Mouse (Mus musculus): ENCODE measurements at regions not wholly inside any gene's neighbourhood (a gene's known extent, or its start where the extent isn't known, plus 50 kb on each side); places are given as distances from the start of the nearest gene placed in this dataset.

GRCm38 (mm10) chr16:93071726-93072125 is 245.8 kb upstream of the Runx1 start:
- Histone ChIP-seq H3K9ac (no peak overlapping the region), H3K27me3 (replicated peaks) (peaks cover 42% of the 10 kb centered on the region), H3K9me3 (replicated peaks) (no peaks in the 10 kb centered on the region), H3K4me2 (no peak overlapping the region), H3K36me3 (no peaks in the 10 kb centered on the region), H3K4me1 (no peaks in the 10 kb centered on the region), H3K4me3 (no peak overlapping the region), H3K27ac (0 out of 2 replicates have a peak overlapping the region, but pooled peaks have one; percentile 3)
- 40% methylated on average over 6 of the region's 6 CpGs for WGBS (ENCODE audit: insufficient replicate concordance)
- no peak for ATAC-seq

- no peak for ATAC-seq
- 67% methylated on average over 2 of the region's 2 CpGs for WGBS (ENCODE audit: insufficient replicate concordance)
- peaks cover 17% of the 10 kb centered on the region for H3K4me1 ChIP-seq
Observed at GRCm38 (mm10) chr16:93066821-93067220, 240.9 kb upstream of the Runx1 start.

GRCm38 (mm10) chr16:93061475-93062179 is 235.7 kb upstream of the Runx1 start:
- H3K27me3 ChIP-seq (replicated peaks) = peaks cover 13% of the 10 kb centered on the region
- H3K4me2 ChIP-seq = no peak overlapping the region
- H3K36me3 ChIP-seq = no peaks in the 10 kb centered on the region
- 47% methylated on average over 4 of the region's 4 CpGs for WGBS (ENCODE audit: insufficient replicate concordance)
- ATAC-seq = peak; percentile 81
- no peak overlapping the region for H3K4me3 ChIP-seq
- H3K27ac ChIP-seq = peak overlapping the region; percentile 7; the same call in 1 of the 2 replicates
- H3K9ac ChIP-seq = no peak overlapping the region
- peaks cover 25% of the 10 kb centered on the region for H3K4me1 ChIP-seq
- H3K9me3 ChIP-seq (replicated peaks) = no peaks in the 10 kb centered on the region

More at GRCm38 (mm10) chr16:93066821-93067220, 240.9 kb upstream of the Runx1 start:
- no peak overlapping the region for H3K27ac ChIP-seq
- no peak overlapping the region for H3K4me3 ChIP-seq
- H3K27me3 ChIP-seq (replicated peaks) = peaks cover 32% of the 10 kb centered on the region
- H3K4me2 ChIP-seq = no peak overlapping the region
- no peak overlapping the region for H3K9ac ChIP-seq
- H3K36me3 ChIP-seq = no peaks in the 10 kb centered on the region
- H3K9me3 ChIP-seq (replicated peaks) = no peaks in the 10 kb centered on the region

- ATAC-seq = no peak
- WGBS (ENCODE audit: insufficient replicate concordance) = 63% methylated on average over 3 of the region's 3 CpGs
- H3K9ac ChIP-seq = no peak overlapping the region
- no peaks in the 10 kb centered on the region for H3K36me3 ChIP-seq
- H3K9me3 ChIP-seq (replicated peaks) = no peaks in the 10 kb centered on the region
- no peak overlapping the region for H3K27ac ChIP-seq
- H3K27me3 ChIP-seq (replicated peaks) = no peaks in the 10 kb centered on the region
- no peak overlapping the region for H3K4me2 ChIP-seq
- H3K4me3 ChIP-seq = no peak overlapping the region
- peaks cover 3% of the 10 kb centered on the region for H3K4me1 ChIP-seq
Observed at GRCm38 (mm10) chr16:93056295-93056694, 230.3 kb upstream of the Runx1 start.

- no peak for ATAC-seq
- 55% methylated on average over 4 of the region's 4 CpGs for WGBS (ENCODE audit: insufficient replicate concordance)
- H3K36me3 ChIP-seq = no peaks in the 10 kb centered on the region
Observed at GRCm38 (mm10) chr16:93055545-93055944, 229.6 kb upstream of the Runx1 start.

GRCm38 (mm10) chr16:93051233-93051632 is 225.3 kb upstream of the Runx1 start:
- no peak for ATAC-seq
- WGBS (ENCODE audit: insufficient replicate concordance) = 36% methylated on average over 6 of the region's 6 CpGs
- Histone ChIP-seq H3K4me3 (no peak overlapping the region), H3K4me1 (no peaks in the 10 kb centered on the region), H3K27ac (no peak overlapping the region), H3K27me3 (replicated peaks) (no peaks in the 10 kb centered on the region), H3K36me3 (no peaks in the 10 kb centered on the region), H3K4me2 (no peak overlapping the region), H3K9me3 (replicated peaks) (no peaks in the 10 kb centered on the region), H3K9ac (no peak overlapping the region)

More at GRCm38 (mm10) chr16:93055545-93055944, 229.6 kb upstream of the Runx1 start:
- Histone ChIP-seq H3K9me3 (replicated peaks) (no peaks in the 10 kb centered on the region), H3K4me2 (no peak overlapping the region), H3K4me3 (no peak overlapping the region), H3K27ac (no peak overlapping the region), H3K4me1 (no peaks in the 10 kb centered on the region), H3K27me3 (replicated peaks) (no peaks in the 10 kb centered on the region), H3K9ac (no peak overlapping the region)

GRCm38 (mm10) chr16:93048418-93048932 is 222.5 kb upstream of the Runx1 start:
- H3K9me3 ChIP-seq (replicated peaks) = no peaks in the 10 kb centered on the region
- H3K4me1 ChIP-seq = no peaks in the 10 kb centered on the region
- peaks cover 9% of the 10 kb centered on the region; the same call in 1 of the 2 replicates for H3K27me3 ChIP-seq (replicated peaks)
- H3K27ac ChIP-seq = no peak overlapping the region
- no peaks in the 10 kb centered on the region for H3K36me3 ChIP-seq
- no peak overlapping the region for H3K4me3 ChIP-seq
- H3K4me2 ChIP-seq = no peak overlapping the region
- H3K9ac ChIP-seq = no peak overlapping the region
- ATAC-seq = no peak
- WGBS (ENCODE audit: insufficient replicate concordance) = 75% methylated on average over 9 of the region's 9 CpGs

GRCm38 (mm10) chr16:93047594-93047993 is 221.6 kb upstream of the Runx1 start:
- H3K27me3 ChIP-seq (replicated peaks) = peaks cover 9% of the 10 kb centered on the region; the same call in 1 of the 2 replicates
- H3K9me3 ChIP-seq (replicated peaks) = no peaks in the 10 kb centered on the region

GRCm38 (mm10) chr16:93046221-93046620 is 220.3 kb upstream of the Runx1 start:
- Histone ChIP-seq H3K4me3 (no peak overlapping the region), H3K36me3 (no peaks in the 10 kb centered on the region), H3K27me3 (replicated peaks) (peaks cover 9% of the 10 kb centered on the region; the same call in 1 of the 2 replicates), H3K27ac (no peak overlapping the region), H3K4me2 (no peak overlapping the region), H3K4me1 (no peaks in the 10 kb centered on the region), H3K9me3 (replicated peaks) (no peaks in the 10 kb centered on the region), H3K9ac (no peak overlapping the region)
- WGBS (ENCODE audit: insufficient replicate concordance) = 73% methylated on average over 3 of the region's 3 CpGs
- ATAC-seq = no peak

More at GRCm38 (mm10) chr16:93047594-93047993, 221.6 kb upstream of the Runx1 start:
- no peak overlapping the region for H3K4me3 ChIP-seq
- WGBS (ENCODE audit: insufficient replicate concordance) = 51% methylated on average over 1 of the region's 1 CpGs
- no peak for ATAC-seq
- no peak overlapping the region for H3K4me2 ChIP-seq
- no peak overlapping the region for H3K9ac ChIP-seq
- no peak overlapping the region for H3K27ac ChIP-seq
- no peaks in the 10 kb centered on the region for H3K36me3 ChIP-seq
- H3K4me1 ChIP-seq = no peaks in the 10 kb centered on the region

- ATAC-seq = no peak
- Histone ChIP-seq H3K27me3 (replicated peaks) (peaks cover 9% of the 10 kb centered on the region; the same call in 1 of the 2 replicates), H3K4me1 (no peaks in the 10 kb centered on the region), H3K9ac (no peak overlapping the region), H3K9me3 (replicated peaks) (no peaks in the 10 kb centered on the region), H3K4me2 (no peak overlapping the region), H3K27ac (no peak overlapping the region), H3K36me3 (no peaks in the 10 kb centered on the region), H3K4me3 (no peak overlapping the region)
- WGBS (ENCODE audit: insufficient replicate concordance) = 68% methylated on average over 9 of the region's 9 CpGs
Observed at GRCm38 (mm10) chr16:93043355-93043754, 217.4 kb upstream of the Runx1 start.

- H3K4me3 ChIP-seq = no peak overlapping the region
- ATAC-seq = no peak
Observed at GRCm38 (mm10) chr16:93042941-93043340, 217.0 kb upstream of the Runx1 start.

GRCm38 (mm10) chr16:93042491-93042890 is 216.5 kb upstream of the Runx1 start:
- H3K4me3 ChIP-seq = no peak overlapping the region
- WGBS (ENCODE audit: insufficient replicate concordance) = 58% methylated on average over 10 of the region's 10 CpGs
- H3K9ac ChIP-seq = no peak overlapping the region
- H3K36me3 ChIP-seq = no peaks in the 10 kb centered on the region
- no peaks in the 10 kb centered on the region for H3K9me3 ChIP-seq (replicated peaks)
- no peak overlapping the region for H3K4me2 ChIP-seq
- H3K4me1 ChIP-seq = no peaks in the 10 kb centered on the region
- peaks cover 9% of the 10 kb centered on the region; the same call in 1 of the 2 replicates for H3K27me3 ChIP-seq (replicated peaks)
- ATAC-seq = no peak
- H3K27ac ChIP-seq = no peak overlapping the region

More at GRCm38 (mm10) chr16:93042941-93043340, 217.0 kb upstream of the Runx1 start:
- no peaks in the 10 kb centered on the region for H3K9me3 ChIP-seq (replicated peaks)
- peaks cover 9% of the 10 kb centered on the region; the same call in 1 of the 2 replicates for H3K27me3 ChIP-seq (replicated peaks)
- H3K9ac ChIP-seq = no peak overlapping the region
- H3K27ac ChIP-seq = no peak overlapping the region
- no peaks in the 10 kb centered on the region for H3K36me3 ChIP-seq
- WGBS (ENCODE audit: insufficient replicate concordance) = 61% methylated on average over 6 of the region's 6 CpGs
- no peak overlapping the region for H3K4me2 ChIP-seq
- H3K4me1 ChIP-seq = no peaks in the 10 kb centered on the region
